Mouse (Mus musculus) heart, postnatal 14 days (tissue): ENCODE results near the gene A630095E13Rik. TPM values are rescaled to one million over a fixed set of nuclear protein-coding genes. Genes with fewer than 3 reads are reported as not detected.
"Not testable (repeated sequence)": the region's sequence is repeated elsewhere in the genome, so short reads cannot be mapped to it uniquely, and the experiment has no call there.

Experiments
- DNase-seq, 2 experiments: peaks; one replicate each; pipeline ENCODE4 v3.0.0; 2021 to 2022
- intact Hi-C: fragments of 180-260 bp; cut with DNase I; formaldehyde crosslinking; loops from one replicate; pipeline ENCODE4 v1.15.1; 2025
- long read RNA-seq, 2 experiments: library from polyadenylated mRNA; stranded (forward); transcript quantifications; one replicate each; pipeline ENCODE4 v2.0.0; 2021
- total RNA-seq, 2 experiments: library from RNA; stranded (reverse); gene quantifications; 2 replicates each; pipeline ENCODE4 v1.2.3; 2021

The A630095E13Rik gene
- not detected for total RNA-seq
- long read RNA-seq, experiment 1: 0 reads
- long read RNA-seq, experiment 2: 0 reads

DNA sequence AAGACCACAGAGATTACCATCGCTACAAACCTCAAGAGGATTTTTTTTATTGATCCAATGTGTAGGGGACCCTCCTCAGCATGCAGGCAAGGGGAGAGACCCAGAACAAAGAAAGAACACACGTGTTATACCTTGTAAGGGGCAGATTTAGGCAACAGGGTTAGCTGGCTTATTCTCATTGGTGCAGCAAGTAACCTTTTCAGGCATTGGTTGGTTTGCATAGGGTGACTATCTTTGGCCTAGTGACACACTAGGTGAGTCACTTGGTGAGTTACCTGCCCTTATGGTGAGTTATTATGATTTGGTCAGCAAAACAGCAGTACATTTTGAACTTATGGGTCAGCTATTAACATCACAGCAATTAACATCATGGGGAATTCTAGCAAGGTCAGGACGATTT, at the start of gene A630095E13Rik:
TSS of gene A630095E13Rik (minus strand) at position 101 of the 400 bp plus-strand sequence.
- intact Hi-C loops, DNase-seq: not testable (repeated sequence)

DNA sequence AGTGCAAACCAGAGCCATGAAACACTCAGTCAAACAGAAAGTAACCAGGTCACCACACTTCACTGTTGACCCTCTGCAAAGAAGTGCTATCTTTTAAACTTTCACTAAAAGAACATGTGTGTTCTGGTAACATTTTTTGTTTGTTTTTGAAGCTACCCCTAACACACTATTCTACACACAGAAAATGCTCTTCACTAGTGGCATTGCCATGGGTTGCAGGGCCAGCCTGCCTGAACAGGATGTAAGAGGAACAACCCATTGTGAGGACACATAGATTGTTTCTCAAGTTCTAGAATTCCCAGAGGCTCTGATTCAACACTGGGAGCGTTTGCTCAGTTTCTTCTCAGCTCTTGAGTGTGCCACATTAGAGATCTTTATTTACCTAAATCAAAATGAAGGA, 49.7 kb upstream of the A630095E13Rik start, which contains the start of gene Acrv1:
TSS of gene Acrv1 (plus strand) at position 301 of the 400 bp plus-strand sequence.
- no peak for DNase-seq
- intact Hi-C loops: no loop called here

- intact Hi-C loops: loop anchor here (10.0 kb wide), 1 partner anchor 1093 kb away; no protein-coding TSS in a partner anchor
- peak in 1 of 2 experiments; percentile 4 for DNase-seq
Measured at GRCm38 (mm10) chr9:36687329-36687728, 44.2 kb upstream of the A630095E13Rik start.

DNA sequence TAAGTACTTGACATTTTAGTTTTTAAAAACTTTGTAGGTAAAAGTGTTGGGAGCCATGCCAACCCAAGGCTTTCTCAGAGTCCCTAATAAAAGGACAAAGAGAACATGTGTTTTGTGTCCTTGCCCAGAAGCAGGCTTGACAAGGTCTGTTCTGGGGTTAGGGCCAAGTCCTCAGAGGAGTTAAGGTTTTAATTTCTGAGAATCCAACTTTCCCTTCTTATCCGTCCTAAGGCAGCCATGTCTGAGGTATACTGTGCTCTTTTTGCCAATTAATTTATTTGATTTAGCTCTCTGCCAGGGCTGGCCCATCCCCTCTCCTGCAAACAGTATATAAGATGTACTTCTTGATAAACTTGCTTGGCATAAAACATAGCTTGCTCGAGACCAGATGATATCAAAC, 38.2 kb upstream of the A630095E13Rik start:
- intact Hi-C loops: loop anchor here (10.0 kb wide), 1 partner anchor 1087 kb away; no protein-coding TSS in a partner anchor
- no peak for DNase-seq

Other genes with a start within 250 kb of the A630095E13Rik start
- not detected for gene Gm7257, start 211.5 kb downstream of the A630095E13Rik start, total RNA-seq
- gene Gm9513, start 167.7 kb downstream of the A630095E13Rik start, total RNA-seq: not detected
- not detected for gene Gm5615, start 101.4 kb downstream of the A630095E13Rik start, total RNA-seq
- not detected for gene Gm17689, start 60.7 kb downstream of the A630095E13Rik start, total RNA-seq
- gene Acrv1, start 49.8 kb upstream of the A630095E13Rik start, total RNA-seq: not detected
- 1 to 10 TPM; 1.3 to 3.6 TPM for gene Chek1, start 83.7 kb upstream of the A630095E13Rik start, total RNA-seq
- 10 to 100 TPM; 69.0 to 76.8 TPM for gene Stt3a, start 124.3 kb upstream of the A630095E13Rik start, total RNA-seq
- 10 to 100 TPM; 96.3 to 96.4 TPM for gene Ei24, start 154.0 kb upstream of the A630095E13Rik start, total RNA-seq
- gene Fez1, start 178.5 kb upstream of the A630095E13Rik start, total RNA-seq: 1 to 10 TPM; 1.2 to 1.9 TPM